Mouse (Mus musculus) megakaryocyte, embryonic 14.5 days (primary cell): ENCODE results near the gene Cep290.

Source experiments
- FLI1 ChIP-seq: IDR thresholded peaks from 2 replicates; pipeline ENCODE4 v1.6.1; 2012; ENCODE audit warnings: low read length, inconsistent platforms, mixed read lengths
- GATA1 ChIP-seq: IDR thresholded peaks from 3 replicates; pipeline ENCODE4 v1.6.1; 2012; ENCODE audit warnings: mixed read lengths, low read length, inconsistent platforms, borderline replicate concordance

DNA sequence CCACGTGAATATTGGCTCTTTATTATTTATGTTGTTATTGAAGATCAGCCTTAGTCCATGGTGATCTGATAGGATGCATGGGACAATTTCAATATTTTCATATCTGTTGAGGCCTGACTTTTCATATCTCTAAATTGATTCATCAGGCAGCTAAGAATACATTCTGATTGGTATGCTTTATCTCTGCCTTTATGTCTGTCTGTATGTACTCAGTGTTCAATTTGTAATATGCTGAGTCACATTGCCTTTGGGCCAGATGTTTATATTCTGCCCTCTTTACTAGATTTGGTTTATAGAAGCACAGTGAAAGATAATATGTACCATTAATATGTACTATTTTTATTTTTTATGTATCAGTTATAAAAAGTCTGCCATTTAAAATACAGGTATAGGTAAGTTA is 20.8 kb downstream of the Cep290 start:
- TF ChIP-seq GATA1 (no peak), FLI1 (no peak)
